Mouse (Mus musculus): ENCODE measurements at regions not wholly inside any gene's neighbourhood (a gene's known extent, or its start where the extent isn't known, plus 50 kb on each side); places are given as distances from the start of the nearest gene placed in this dataset.
A peak's percentile ranks its signal among the peaks of the same experiment; 100 is the strongest.

DNA sequence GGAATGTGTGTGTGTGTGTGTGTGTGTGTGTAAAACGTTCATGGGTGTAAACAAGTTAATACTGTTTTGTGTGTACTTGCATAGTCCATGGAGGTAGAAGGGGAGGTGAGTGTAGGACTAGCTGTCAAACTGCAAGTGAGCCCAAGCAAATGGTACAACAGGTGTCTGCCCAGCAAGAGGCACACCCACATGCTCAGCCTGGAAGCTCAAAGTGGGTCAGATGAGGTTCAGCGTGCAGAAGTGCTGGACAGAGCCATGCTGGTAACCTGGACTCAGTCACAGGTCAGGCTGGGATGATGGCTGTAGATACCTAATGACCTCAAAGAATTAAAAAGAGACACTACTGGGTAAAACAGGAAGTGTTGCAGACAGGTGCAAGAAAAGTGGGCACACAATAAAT, 821.2 kb downstream of the Tbl1xr1 start:
- in situ Hi-C loops (cut with MboI; ENCODE audit: low pct_ligation_motif_present, low pct_unique_long_range_greater_than_20kb, low sequenced_read_pairs), result no loop called here
- no peak overlapping the region for H3K9ac ChIP-seq (ENCODE audit: insufficient read depth, low read depth)
- no peaks in the 10 kb centered on the region for H3K27me3 ChIP-seq (replicated peaks)
- no peak overlapping the region for H3K27ac ChIP-seq (ENCODE audit: insufficient read depth, low read depth)
- peaks cover 3 to 5% of the 10 kb centered on the region in 2 experiments; a peak in 2 of 4 replicates for H3K4me1 ChIP-seq (ENCODE audit: control insufficient read depth in 1 of 2, insufficient read depth in 2 of 2)
- TF ChIP-seq BHLHE40 (IDR thresholded peaks at IDR 0.05; ENCODE audit: low read depth, low read length) (no peak), MXI1 (IDR thresholded peaks at IDR 0.05; ENCODE audit: low read depth, low read length) (no peak), PAX5 (IDR thresholded peaks at IDR 0.05; ENCODE audit: low read length) (no peak), USF1 (IDR thresholded peaks at IDR 0.05; ENCODE audit: low read depth, low read length) (no peak)
- no peaks in the 10 kb centered on the region for H3K36me3 ChIP-seq (replicated peaks in 1 of 2; ENCODE audit: control insufficient read depth in 1 of 2, insufficient read depth in 1 of 2, low read length in 1 of 2)
- H3K4me2 ChIP-seq (ENCODE audit: insufficient read depth, low read depth, poor library complexity, severe bottlenecking), result no peak overlapping the region
- H3K9me3 ChIP-seq (replicated peaks; ENCODE audit: low read length), result no peaks in the 10 kb centered on the region
- no peaks in the 10 kb centered on the region for H3K79me2 ChIP-seq (replicated peaks; ENCODE audit: control insufficient read depth, extremely low read depth, insufficient read depth, poor library complexity, severe bottlenecking)
- dilution Hi-C loops (cut with MboI; ENCODE audit: extremely low pct_ligation_motif_present, extremely low pct_unique_long_range_greater_than_20kb, low sequenced_read_pairs), result no loop called here
- no peak overlapping the region for H3K4me3 ChIP-seq (replicated peaks in 1 of 3; ENCODE audit: low read depth in 2 of 3, low read length in 2 of 3, poor library complexity in 1 of 3)
- no peak for DNase-seq (ENCODE audit: extremely low read depth)

DNA sequence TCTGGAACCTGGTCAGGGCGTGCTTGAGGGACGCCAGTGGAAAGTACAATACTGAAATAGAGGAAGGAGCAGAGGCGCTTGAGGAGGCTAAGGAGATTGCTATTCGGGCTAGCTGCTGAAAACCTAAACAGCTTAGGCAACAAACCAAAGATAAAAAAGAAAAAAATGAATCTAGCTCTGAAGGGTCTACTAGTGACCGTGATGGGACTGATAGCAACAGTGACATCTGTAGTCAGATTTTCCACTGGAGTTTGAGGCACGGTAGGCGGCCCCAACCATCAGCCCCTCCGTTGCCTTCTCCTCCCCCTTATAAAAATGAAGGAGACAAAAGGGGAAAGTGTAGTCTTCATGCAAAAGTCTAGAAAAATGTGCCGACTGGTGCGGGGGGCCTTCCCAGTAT, 824.5 kb downstream of the Tbl1xr1 start:
- H3K4me1 ChIP-seq (ENCODE audit: control insufficient read depth in 1 of 2, insufficient read depth in 2 of 2), result peaks cover 3 to 5% of the 10 kb centered on the region in 2 experiments; a peak in 2 of 4 replicates
- H3K79me2 ChIP-seq (replicated peaks; ENCODE audit: control insufficient read depth, extremely low read depth, insufficient read depth, poor library complexity, severe bottlenecking), result no peaks in the 10 kb centered on the region
- H3K4me3 ChIP-seq (replicated peaks in 1 of 3; ENCODE audit: low read depth in 2 of 3, low read length in 2 of 3, poor library complexity in 1 of 3), result peak overlapping the region; percentile 48 to 61 (median 58)
- no peaks in the 10 kb centered on the region for H3K9me3 ChIP-seq (replicated peaks; ENCODE audit: low read length)
- peak; percentile 61 for DNase-seq (ENCODE audit: extremely low read depth)
- in situ Hi-C loops (cut with MboI; ENCODE audit: low pct_ligation_motif_present, low pct_unique_long_range_greater_than_20kb, low sequenced_read_pairs) (no loop called here), dilution Hi-C loops (cut with MboI; ENCODE audit: extremely low pct_ligation_motif_present, extremely low pct_unique_long_range_greater_than_20kb, low sequenced_read_pairs) (no loop called here)
- no peaks in the 10 kb centered on the region for H3K36me3 ChIP-seq (replicated peaks in 1 of 2; ENCODE audit: control insufficient read depth in 1 of 2, insufficient read depth in 1 of 2, low read length in 1 of 2)
- TF ChIP-seq JUND (conservative IDR thresholded peaks at IDR 0.05; ENCODE audit: low read depth, low read length), result peak; percentile 81
- 0 out of 2 replicates have a peak, but pooled peaks have one; percentile 35 for TF ChIP-seq EP300 (IDR thresholded peaks at IDR 0.05; ENCODE audit: low read length)
- no peak for TF ChIP-seq CTCF (conservative IDR thresholded peaks at IDR 0.05 in 1 of 2, IDR thresholded peaks at IDR 0.05 in 1 of 2; ENCODE audit: low read depth in 2 of 2, low read length in 2 of 2)
- 0 out of 2 replicates have a peak, but pooled peaks have one; percentile 15 for TF ChIP-seq MAZ (IDR thresholded peaks at IDR 0.05; ENCODE audit: low read depth, low read length)
- no peak for TF ChIP-seq PAX5 (IDR thresholded peaks at IDR 0.05; ENCODE audit: low read length)
- TF ChIP-seq POLR2A (IDR thresholded peaks at IDR 0.05; ENCODE audit: low read depth, low read length), result peak; percentile 32; the same call in 1 of the 2 replicates
- peak; percentile 25; the same call in 1 of the 2 replicates for TF ChIP-seq BHLHE40 (IDR thresholded peaks at IDR 0.05; ENCODE audit: low read depth, low read length)
- peak; percentile 58; the same call in 1 of the 2 replicates for TF ChIP-seq JUN (IDR thresholded peaks at IDR 0.05; ENCODE audit: insufficient read depth, low read depth, low read length)
- no peaks in the 10 kb centered on the region for H3K27me3 ChIP-seq (replicated peaks)
- peak overlapping the region; percentile 87 for H3K4me2 ChIP-seq (ENCODE audit: insufficient read depth, low read depth, poor library complexity, severe bottlenecking)
- peak overlapping the region; percentile 95 for H3K9ac ChIP-seq (ENCODE audit: insufficient read depth, low read depth)
- H3K27ac ChIP-seq (ENCODE audit: insufficient read depth, low read depth), result peak overlapping the region; percentile 67

DNA sequence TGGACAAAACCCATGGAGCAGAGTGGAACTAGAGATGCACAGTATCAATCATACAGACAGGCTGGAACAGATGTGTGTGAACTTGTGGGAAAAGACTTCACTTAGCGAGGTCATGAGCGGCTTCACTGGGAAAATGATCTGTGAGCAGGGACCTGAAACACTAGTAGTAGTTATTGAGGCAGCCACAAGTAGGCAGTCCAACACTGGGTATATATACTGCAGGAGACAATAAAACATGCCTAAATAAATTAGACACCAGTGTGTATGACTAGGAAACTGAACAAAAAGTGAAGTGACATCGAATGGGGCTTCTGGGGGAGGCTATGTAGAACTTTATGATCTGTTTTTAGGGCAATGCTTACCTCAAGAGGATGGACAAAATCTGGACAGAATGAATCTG, 852.5 kb downstream of the Tbl1xr1 start:
- peaks cover 2 to 19% of the 10 kb centered on the region in 2 experiments for H3K36me3 ChIP-seq (replicated peaks in 1 of 2; ENCODE audit: control insufficient read depth in 1 of 2, insufficient read depth in 1 of 2, low read length in 1 of 2)
- in situ Hi-C loops (cut with MboI; ENCODE audit: low pct_ligation_motif_present, low pct_unique_long_range_greater_than_20kb, low sequenced_read_pairs), result no loop called here
- no peak overlapping the region for H3K9ac ChIP-seq (ENCODE audit: insufficient read depth, low read depth)
- dilution Hi-C loops (cut with MboI; ENCODE audit: extremely low pct_ligation_motif_present, extremely low pct_unique_long_range_greater_than_20kb, low sequenced_read_pairs), result no loop called here
- H3K4me1 ChIP-seq (ENCODE audit: control insufficient read depth in 1 of 2, insufficient read depth in 2 of 2), result peaks cover 0 to 4% of the 10 kb centered on the region in 2 experiments; a peak in 2 of 4 replicates
- no peak for DNase-seq (ENCODE audit: extremely low read depth)
- no peaks in the 10 kb centered on the region for H3K27me3 ChIP-seq (replicated peaks)
- no peaks in the 10 kb centered on the region for H3K79me2 ChIP-seq (replicated peaks; ENCODE audit: control insufficient read depth, extremely low read depth, insufficient read depth, poor library complexity, severe bottlenecking)
- H3K9me3 ChIP-seq (replicated peaks; ENCODE audit: low read length), result no peaks in the 10 kb centered on the region
- no peak overlapping the region for H3K27ac ChIP-seq (ENCODE audit: insufficient read depth, low read depth)
- no peak overlapping the region for H3K4me3 ChIP-seq (replicated peaks in 1 of 3; ENCODE audit: low read depth in 2 of 3, low read length in 2 of 3, poor library complexity in 1 of 3)
- H3K4me2 ChIP-seq (ENCODE audit: insufficient read depth, low read depth, poor library complexity, severe bottlenecking), result no peak overlapping the region
- TF ChIP-seq ZMIZ1 (IDR thresholded peaks at IDR 0.05; ENCODE audit: low read depth, low read length) (no peak), MAX (IDR thresholded peaks at IDR 0.05; ENCODE audit: low read length) (no peak), GABPA (IDR thresholded peaks at IDR 0.05; ENCODE audit: insufficient replicate concordance, low read depth, low read length) (no peak), RAD21 (IDR thresholded peaks at IDR 0.05; ENCODE audit: low read depth, low read length) (peak; percentile 58), E2F4 (IDR thresholded peaks at IDR 0.05; ENCODE audit: insufficient replicate concordance, low read depth, low read length) (no peak), MYC (IDR thresholded peaks at IDR 0.05; ENCODE audit: low read depth, low read length) (no peak), BHLHE40 (IDR thresholded peaks at IDR 0.05; ENCODE audit: low read depth, low read length) (no peak), TBP (conservative IDR thresholded peaks at IDR 0.05; ENCODE audit: low read depth, low read length) (no peak), ZKSCAN1 (IDR thresholded peaks at IDR 0.05; ENCODE audit: borderline replicate concordance, low read depth, low read length) (no peak), EP300 (IDR thresholded peaks at IDR 0.05; ENCODE audit: low read length) (no peak), CHD2 (IDR thresholded peaks at IDR 0.05; ENCODE audit: low read length) (no peak), KAT2A (IDR thresholded peaks at IDR 0.05; ENCODE audit: insufficient replicate concordance, low read length) (no peak), ZNF384 (IDR thresholded peaks at IDR 0.05; ENCODE audit: low read depth, low read length) (no peak), MAFK (IDR thresholded peaks at IDR 0.05; ENCODE audit: insufficient replicate concordance, low read length) (no peak), NRF1 (IDR thresholded peaks at IDR 0.05; ENCODE audit: low read depth, low read length) (no peak), ETS1 (conservative IDR thresholded peaks at IDR 0.05; ENCODE audit: low read depth, low read length) (no peak), TCF12 (IDR thresholded peaks at IDR 0.05; ENCODE audit: low read depth, low read length) (no peak), SIN3A (IDR thresholded peaks at IDR 0.05; ENCODE audit: low read length) (no peak), NELFE (IDR thresholded peaks at IDR 0.05; ENCODE audit: low read depth, low read length) (no peak)
